Mouse (Mus musculus) adrenal gland, adult 10 weeks (tissue): ENCODE measurements around the gene Krtap4-13. TPM values are rescaled to one million over a fixed set of nuclear protein-coding genes. Genes with fewer than 3 reads are reported as not detected.

Experiments
- polyA plus RNA-seq: library from polyadenylated mRNA; stranded (reverse); fragments of 350-450 nt; fragmentation: Illumina TruSeq; extraction: RNeasy Lipid Tissue Mini Kit (QIAGEN cat#74804); gene quantifications from one replicate; pipeline ENCODE4 v1.2.3, GENCODE M21; 2014; ENCODE audit warnings: low read depth, low replicate concordance

The Krtap4-13 gene
- not detected for polyA plus RNA-seq

GRCm38 (mm10) chr11:99809792-99810191, at the start of gene Krtap4-13:
TSS of gene Krtap4-13 (minus strand) at chr11:99809892.

GRCm38 (mm10) chr11:99857617-99858016, 47.9 kb upstream of the Krtap4-13 start, which contains the start of gene Gm11568:
TSS of gene Gm11568 (plus strand) at chr11:99857917.

DNA sequence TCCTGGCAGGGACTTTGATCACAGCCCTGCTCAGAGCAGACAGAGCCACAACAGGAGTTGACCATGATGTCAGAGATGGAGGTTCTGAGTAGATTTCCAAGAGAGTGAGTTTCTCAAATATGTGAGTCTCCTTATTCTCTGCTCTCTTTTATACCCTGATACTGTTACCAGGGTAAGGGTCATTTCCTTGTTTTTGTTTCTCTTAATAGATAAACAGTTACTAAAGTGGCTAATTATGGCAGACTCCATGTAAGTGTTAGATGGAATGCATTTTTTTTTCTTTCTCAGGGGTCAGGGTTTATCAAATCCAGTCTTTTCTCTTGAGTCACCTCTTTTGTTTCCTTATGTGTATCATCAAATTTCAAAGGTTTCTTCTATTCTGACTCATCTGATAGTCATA, 41.8 kb upstream of the Krtap4-13 start, which contains the start of gene Krtap4-16:
Gene Krtap4-16, minus strand, starts transcription at position 101 of the 400 bp plus-strand sequence.

DNA sequence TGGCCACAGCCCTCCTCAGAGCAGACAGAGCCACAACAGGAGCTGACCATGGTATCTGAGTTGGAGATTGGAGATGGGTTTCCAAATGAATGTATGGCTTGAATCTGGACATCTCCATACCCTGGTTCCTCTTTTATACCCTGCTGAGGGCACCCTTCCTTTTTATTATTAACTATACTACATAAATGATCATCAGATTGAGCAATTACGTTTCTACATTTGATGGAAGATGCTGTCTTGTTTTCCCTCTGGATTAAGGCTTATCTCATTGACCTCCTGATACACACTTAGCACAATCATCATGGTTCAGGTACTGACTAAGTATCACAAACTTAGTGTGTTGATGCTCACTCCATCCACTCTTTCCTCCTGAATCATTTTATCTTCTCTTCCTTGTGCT, 28.3 kb upstream of the Krtap4-13 start, which contains the start of gene 2300003K06Rik:
Gene 2300003K06Rik, minus strand, starts transcription at position 101 of the 400 bp plus-strand sequence.

GRCm38 (mm10) chr11:99815566-99815965, 5.9 kb upstream of the Krtap4-13 start, which contains the start of gene Gm11564:
TSS of gene Gm11564 (minus strand) at chr11:99815666.

GRCm38 (mm10) chr11:99804346-99804745, 5.3 kb downstream of the Krtap4-13 start, which contains the start of gene Gm11554:
TSS of gene Gm11554 (minus strand) at chr11:99804446.

GRCm38 (mm10) chr11:99798832-99799231, 10.9 kb downstream of the Krtap4-13 start, which contains the start of gene Gm11569:
TSS of gene Gm11569 (minus strand) at chr11:99798932.

DNA sequence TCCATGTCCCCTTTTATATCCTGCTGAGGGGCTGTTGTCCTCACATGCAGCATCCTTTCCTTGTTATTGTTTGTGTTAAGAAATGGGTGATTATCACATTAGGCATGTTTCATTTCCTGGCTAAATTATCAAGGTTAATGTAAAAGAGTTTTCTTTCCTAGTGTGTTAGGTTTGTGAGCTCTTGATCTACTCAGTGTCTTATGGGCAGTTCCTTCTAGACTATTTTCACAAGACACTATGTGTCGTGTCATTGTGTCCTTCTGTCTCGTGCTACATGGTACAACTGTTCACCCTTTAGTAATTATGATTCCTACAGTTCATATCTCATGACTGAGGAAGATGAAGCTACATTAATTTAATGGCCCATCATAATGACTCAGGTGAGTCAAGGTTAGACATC, 16.3 kb downstream of the Krtap4-13 start, which contains the start of gene Gm11596:
Gene Gm11596, minus strand, starts transcription at position 101 of the 400 bp plus-strand sequence.

GRCm38 (mm10) chr11:99784900-99785299, 24.8 kb downstream of the Krtap4-13 start, which contains the start of gene Krtap4-9:
TSS of gene Krtap4-9 (plus strand) at chr11:99785200.

GRCm38 (mm10) chr11:99780604-99781003, 29.1 kb downstream of the Krtap4-13 start, which contains the start of gene Krtap4-8:
TSS of gene Krtap4-8 (minus strand) at chr11:99780704.

DNA sequence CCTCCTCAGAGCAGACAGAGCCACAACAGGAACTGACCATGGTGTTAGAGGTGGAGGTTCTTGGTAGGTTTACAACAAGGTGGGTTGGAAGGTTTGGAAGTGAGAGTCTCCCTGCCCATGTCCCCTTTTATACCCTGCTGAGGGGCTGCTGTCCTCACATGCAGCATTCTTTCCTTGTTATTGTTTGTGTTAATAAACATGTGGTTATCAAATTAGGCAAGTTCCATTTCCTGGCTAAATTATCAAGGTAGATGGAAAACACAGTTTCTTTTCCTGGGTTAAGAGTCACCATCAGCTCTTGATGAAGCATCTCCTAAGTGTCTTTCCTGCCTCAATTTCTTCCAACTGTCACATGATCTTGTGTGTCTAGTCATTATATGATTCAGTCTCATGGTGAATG, 36.9 kb downstream of the Krtap4-13 start, which contains the start of gene Gm11595:
Gene Gm11595, minus strand, starts transcription at position 101 of the 400 bp plus-strand sequence.

Other genes starting within 250 kb of the Krtap4-13 start
- gene Krtap3-1, start 243.3 kb downstream of the Krtap4-13 start, polyA plus RNA-seq: not detected
- not detected for gene Krtap1-5, start 228.9 kb downstream of the Krtap4-13 start, polyA plus RNA-seq
- gene Krtap1-4, start 226.2 kb downstream of the Krtap4-13 start, polyA plus RNA-seq: not detected
- gene Krtap1-3, start 218.6 kb downstream of the Krtap4-13 start, polyA plus RNA-seq: not detected
- not detected for gene Krtap9-3, start 211.8 kb downstream of the Krtap4-13 start, polyA plus RNA-seq
- gene Gm11938, start 206.6 kb downstream of the Krtap4-13 start, polyA plus RNA-seq: not detected
- gene Gm11937, start 199.7 kb downstream of the Krtap4-13 start, polyA plus RNA-seq: not detected
- gene Krtap2-4, start 195.0 kb downstream of the Krtap4-13 start, polyA plus RNA-seq: not detected
- not detected for gene Gm11562, start 189.5 kb downstream of the Krtap4-13 start, polyA plus RNA-seq
- not detected for gene Krtap4-1, start 181.7 kb downstream of the Krtap4-13 start, polyA plus RNA-seq
- gene Krtap4-2, start 174.8 kb downstream of the Krtap4-13 start, polyA plus RNA-seq: not detected
- not detected for gene Krtap4-7, start 165.8 kb downstream of the Krtap4-13 start, polyA plus RNA-seq
- not detected for gene Gm11555, start 159.7 kb downstream of the Krtap4-13 start, polyA plus RNA-seq
- gene Gm11563, start 150.9 kb downstream of the Krtap4-13 start, polyA plus RNA-seq: not detected
- not detected for gene Krtap4-6, start 143.9 kb downstream of the Krtap4-13 start, polyA plus RNA-seq
- not detected for gene Gm14190, start 119.2 kb downstream of the Krtap4-13 start, polyA plus RNA-seq
- not detected for gene Gm14180, start 75.6 kb downstream of the Krtap4-13 start, polyA plus RNA-seq
- gene Gm11595, start 37.0 kb downstream of the Krtap4-13 start, polyA plus RNA-seq: not detected
- gene Krtap4-8, start 29.2 kb downstream of the Krtap4-13 start, polyA plus RNA-seq: not detected
- not detected for gene Krtap4-9, start 24.7 kb downstream of the Krtap4-13 start, polyA plus RNA-seq
- gene Gm11596, start 16.4 kb downstream of the Krtap4-13 start, polyA plus RNA-seq: not detected
- gene Gm11569, start 11.0 kb downstream of the Krtap4-13 start, polyA plus RNA-seq: not detected
- gene Gm11554, start 5.4 kb downstream of the Krtap4-13 start, polyA plus RNA-seq: not detected
- gene Gm11564, start 5.8 kb upstream of the Krtap4-13 start, polyA plus RNA-seq: not detected
- not detected for gene 2300003K06Rik, start 28.2 kb upstream of the Krtap4-13 start, polyA plus RNA-seq
- not detected for gene Krtap4-16, start 41.7 kb upstream of the Krtap4-13 start, polyA plus RNA-seq
- gene Gm11568, start 48.0 kb upstream of the Krtap4-13 start, polyA plus RNA-seq: not detected
- gene Gm11559, start 54.6 kb upstream of the Krtap4-13 start, polyA plus RNA-seq: not detected
- not detected for gene Krtap9-1, start 63.5 kb upstream of the Krtap4-13 start, polyA plus RNA-seq
- gene Gm11567, start 69.3 kb upstream of the Krtap4-13 start, polyA plus RNA-seq: not detected
- not detected for gene Krtap31-1, start 98.0 kb upstream of the Krtap4-13 start, polyA plus RNA-seq
- gene Gm11565, start 104.9 kb upstream of the Krtap4-13 start, polyA plus RNA-seq: not detected
- gene Krtap31-2, start 126.4 kb upstream of the Krtap4-13 start, polyA plus RNA-seq: not detected
- gene Krtap9-5, start 138.6 kb upstream of the Krtap4-13 start, polyA plus RNA-seq: not detected
- not detected for gene Krtap29-1, start 169.2 kb upstream of the Krtap4-13 start, polyA plus RNA-seq
- not detected for gene Krtap16-1, start 176.7 kb upstream of the Krtap4-13 start, polyA plus RNA-seq
- not detected for gene Krtap17-1, start 184.1 kb upstream of the Krtap4-13 start, polyA plus RNA-seq
- gene Krt33a, start 206.3 kb upstream of the Krtap4-13 start, polyA plus RNA-seq: not detected
- not detected for gene Krt33b, start 220.0 kb upstream of the Krtap4-13 start, polyA plus RNA-seq
- gene Krt34, start 231.7 kb upstream of the Krtap4-13 start, polyA plus RNA-seq: not detected
- gene Krt31, start 240.7 kb upstream of the Krtap4-13 start, polyA plus RNA-seq: not detected